ENCODE assay signal across 31 mouse cellular contexts in genomic region chr1:106342100-106342499, GRCm38 (mm10).
A peak's percentile ranks its signal among the peaks of the same experiment; 100 is the strongest.
DNase-seq lines count a peak whose midpoint lies in the region; ATAC-seq and TF ChIP-seq lines count a peak whose summit lies in the region.
"Had no signal": no experiment of that assay in that cellular context is flagged by ENCODE, and none has a peak within 500 bp of the region (broad histone marks: within the 10 kb centered on the region; RNA-seq: fewer than 3 reads in every experiment).

No protein-coding gene starts in this region.

- H3K27me3 ChIP-seq in limb, embryonic 14.5 days (ENCODE audit: control insufficient read depth, insufficient read depth, low read length): no peaks in the 10 kb centered on the region
- no peaks in the 10 kb centered on the region for H3K27me3 ChIP-seq in limb, embryonic 10.5 days (ENCODE audit: low read depth, poor library complexity, severe bottlenecking)
- no peaks in the 10 kb centered on the region for H3K27me3 ChIP-seq in Patski
- no peaks in the 10 kb centered on the region for H3K27me3 ChIP-seq in forebrain, embryonic 11.5 days (ENCODE audit: control insufficient read depth, insufficient read depth, low read length)
- H3K27me3 ChIP-seq: CH12.LX; embryonic facial prominence, embryonic 12.5 days; forebrain, embryonic 13.5 days; heart, embryonic 12.5 days; heart, embryonic 15.5 days; hindbrain, embryonic 13.5 days; intestine, embryonic 15.5 days had no signal

- H3K4me2 ChIP-seq in limb, embryonic 14.5 days (replicated peaks; ENCODE audit: low read depth, low read length, severe bottlenecking): no peak overlapping the region
- H3K4me2 ChIP-seq in forebrain, embryonic 11.5 days (ENCODE audit: low read depth, low read length, severe bottlenecking): no peak overlapping the region
- H3K4me2 ChIP-seq: embryonic facial prominence, embryonic 12.5 days; forebrain, embryonic 13.5 days; heart, embryonic 12.5 days; heart, embryonic 15.5 days; hindbrain, embryonic 13.5 days; intestine, embryonic 15.5 days had no signal

- POLR2A ChIA-PET in Patski (lab: Charles Lee): no interaction called here

- H3K9me3 ChIP-seq in limb, embryonic 14.5 days (ENCODE audit: control insufficient read depth, low read length): no peaks in the 10 kb centered on the region
- H3K9me3 ChIP-seq in limb, embryonic 10.5 days (replicated peaks): no peaks in the 10 kb centered on the region
- no peaks in the 10 kb centered on the region for H3K9me3 ChIP-seq in forebrain, embryonic 11.5 days (ENCODE audit: control insufficient read depth, low read length)
- H3K9me3 ChIP-seq: embryonic facial prominence, embryonic 12.5 days; forebrain, embryonic 13.5 days; G1E; heart, embryonic 12.5 days; heart, embryonic 15.5 days; hindbrain, embryonic 10.5 days; hindbrain, embryonic 13.5 days; intestine, embryonic 15.5 days had no signal

- no peak for TF ChIP-seq CTCF in Patski (IDR thresholded peaks at IDR 0.05)

- in situ Hi-C loops in Patski (cut with MboI; ENCODE audit: low pct_unique_long_range_greater_than_20kb): no loop called here

- H3K9ac ChIP-seq in limb, embryonic 14.5 days (ENCODE audit: low read depth, low read length, severe bottlenecking): no peak overlapping the region
- H3K9ac ChIP-seq in forebrain, embryonic 11.5 days (ENCODE audit: low read length): no peak overlapping the region
- H3K9ac ChIP-seq: embryonic facial prominence, embryonic 12.5 days; forebrain, embryonic 13.5 days; forebrain, postnatal 0 days; heart, embryonic 12.5 days; heart, embryonic 15.5 days; hindbrain, embryonic 13.5 days; intestine, embryonic 15.5 days had no signal

- DNase-seq in frontal cortex, adult 2 months (ENCODE audit: extremely low spot score in 1 of 2, low spot score in 1 of 2): no peak
- no peak for DNase-seq in limb, embryonic 14.5 days (ENCODE audit: low spot score)
- no peak for DNase-seq in limb, embryonic 10.5 days (ENCODE audit: low spot score)
- peak; percentile 51 for DNase-seq in Muller cell, postnatal 12 days (ENCODE audit: inconsistent ontology term)
- no peak for DNase-seq in Patski (ENCODE audit: low read depth, low spot score)
- no peak for DNase-seq in forebrain, embryonic 11.5 days (ENCODE audit: low spot score)
- DNase-seq in cerebellum, postnatal 14 days: no peak
- DNase-seq: adrenal gland, adult 2 months; adrenal gland, postnatal 14 days; B cell, adult 2 months; cerebellum, adult 11-12 months; cerebellum, adult 8-10 months; cerebellum, postnatal 10 days; forebrain, postnatal 0 days; gastrocnemius, postnatal 10 days; gastrocnemius, postnatal 36 days; heart, postnatal 10 days; heart, postnatal 36 days; kidney, adult 11 months had no signal

- WGBS in limb, embryonic 14.5 days: 77% methylated on average over 3 of the region's 3 CpGs
- 94% methylated on average over 3 of the region's 3 CpGs for WGBS in limb, embryonic 10.5 days
- WGBS in forebrain, embryonic 11.5 days: 90% methylated on average over 3 of the region's 3 CpGs

- no peak for TF ChIP-seq POLR2A in limb, embryonic 14.5 days (IDR thresholded peaks at IDR 0.05; ENCODE audit: borderline replicate concordance, extremely low read depth, insufficient read depth, insufficient read length)

- no peak overlapping the region for H3K27ac ChIP-seq in limb, embryonic 14.5 days (replicated peaks; ENCODE audit: low read depth, low read length)
- H3K27ac ChIP-seq in limb, embryonic 10.5 days: no peak overlapping the region
- H3K27ac ChIP-seq in forebrain, embryonic 11.5 days (ENCODE audit: low read depth, low read length): no peak overlapping the region
- H3K27ac ChIP-seq: embryonic facial prominence, embryonic 12.5 days; forebrain, embryonic 13.5 days; heart, embryonic 15.5 days; hindbrain, embryonic 10.5 days; hindbrain, embryonic 13.5 days; intestine, embryonic 15.5 days had no signal

- H3K4me1 ChIP-seq in limb, embryonic 14.5 days (ENCODE audit: control insufficient read depth, insufficient read depth, low read length): no peaks in the 10 kb centered on the region
- H3K4me1 ChIP-seq in limb, embryonic 10.5 days: no peaks in the 10 kb centered on the region
- no peaks in the 10 kb centered on the region for H3K4me1 ChIP-seq in forebrain, embryonic 11.5 days (replicated peaks; ENCODE audit: control insufficient read depth, insufficient read depth, low read length)
- H3K4me1 ChIP-seq: embryonic facial prominence, embryonic 12.5 days; forebrain, embryonic 13.5 days; heart, embryonic 15.5 days; hindbrain, embryonic 10.5 days; hindbrain, embryonic 13.5 days; intestine, embryonic 15.5 days had no signal

- no peak overlapping the region for H3K4me3 ChIP-seq in limb, embryonic 14.5 days (replicated peaks; ENCODE audit: low read length)
- no peak overlapping the region for H3K4me3 ChIP-seq in limb, embryonic 10.5 days
- H3K4me3 ChIP-seq in forebrain, embryonic 11.5 days (ENCODE audit: low read depth, low read length): no peak overlapping the region
- H3K4me3 ChIP-seq: embryonic facial prominence, embryonic 12.5 days; erythroblast, embryonic 14.5 days; forebrain, embryonic 13.5 days; heart, embryonic 12.5 days; heart, embryonic 15.5 days; hindbrain, embryonic 10.5 days; hindbrain, embryonic 13.5 days; intestine, embryonic 15.5 days had no signal

- ATAC-seq in frontal cortex, adult (ENCODE audit: low TSS enrichment): peak; percentile 53; the same call in 1 of the 2 replicates
- ATAC-seq in limb, embryonic 14.5 days (ENCODE audit: low FRiP score, low read depth): 0 out of 2 replicates have a peak, but pooled peaks have one; percentile 6
- ATAC-seq in Patski: peak; percentile 21
- ATAC-seq in forebrain, embryonic 11.5 days (replicated peaks; ENCODE audit: low FRiP score): no peak
- ATAC-seq: forebrain, embryonic 13.5 days; forebrain, postnatal 0 days; hindbrain, embryonic 16.5 days; intestine, embryonic 15.5 days had no signal

- CTCF ChIA-PET in Patski (lab: Charles Lee): interaction anchor here (0.7 to 0.8 kb wide), 2 partner anchors 11 to 14 kb away, joined by 3 read pairs; no protein-coding TSS in a partner anchor

- peaks cover 23% of the 10 kb centered on the region for H3K36me3 ChIP-seq in limb, embryonic 14.5 days (ENCODE audit: control insufficient read depth, insufficient read depth, low read length)
- peaks cover 5% of the 10 kb centered on the region; the same call in 1 of the 2 replicates for H3K36me3 ChIP-seq in limb, embryonic 10.5 days
- H3K36me3 ChIP-seq in forebrain, embryonic 11.5 days (ENCODE audit: control insufficient read depth, insufficient read depth, low read length): peaks cover 5% of the 10 kb centered on the region; the same call in 1 of the 2 replicates
- H3K36me3 ChIP-seq: embryonic facial prominence, embryonic 12.5 days; intestine, embryonic 15.5 days had no signal
